Mouse (Mus musculus) embryonic fibroblast, embryonic 13.5 days (primary cell): ENCODE measurements around the gene Dab2ip.

Source experiments
- CTCF ChIP-seq: IDR thresholded peaks from 2 replicates; pipeline ENCODE4 v1.5.1; 2011; ENCODE audit warnings: mild to moderate bottlenecking, control low read depth, low read length, moderate library complexity, borderline replicate concordance; ENCODE audit not compliant: insufficient read depth
- POLR2A ChIP-seq: IDR thresholded peaks from 2 replicates; pipeline ENCODE4 v1.6.1; 2011; ENCODE audit warnings: low read depth, mild to moderate bottlenecking, control low read depth, low read length, moderate library complexity

DNA sequence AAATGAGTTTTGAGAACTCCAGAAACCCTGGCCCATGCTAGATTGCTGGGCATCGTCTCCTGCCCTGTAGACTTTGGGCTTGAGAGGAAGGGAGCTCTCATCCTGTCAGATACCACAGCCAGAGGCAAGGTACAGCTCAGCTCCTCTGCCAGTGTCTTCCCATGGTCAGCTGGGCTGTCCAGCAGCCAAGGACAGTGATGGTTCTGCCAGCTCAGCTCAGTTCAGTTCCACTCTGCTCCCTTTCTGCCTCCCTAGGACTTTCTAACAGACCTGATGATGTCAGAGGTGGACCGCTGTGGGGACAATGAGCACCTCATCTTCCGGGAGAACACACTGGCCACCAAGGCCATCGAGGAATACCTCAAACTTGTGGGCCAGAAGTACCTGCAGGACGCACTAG lies 154.5 kb downstream of the Dab2ip start:
- TF ChIP-seq POLR2A, result no peak
- no peak for TF ChIP-seq CTCF
